Mouse (Mus musculus) stomach, embryonic 16.5 days (tissue): ENCODE data around the gene Ptger1. TPM values are rescaled to one million over a fixed set of nuclear protein-coding genes. Genes with fewer than 3 reads are reported as not detected.
A peak's percentile ranks its signal among the peaks of the same experiment; 100 is the strongest.

Experiments used
- ATAC-seq: fragments of 200-750 bp; cut with Nextera tagmentation; 2 replicates; pipeline ENCODE4 v1.8.0; 2017; ENCODE audit warnings: moderate number of reproducible peaks, moderate TSS enrichment; ENCODE audit not compliant: insufficient read depth, low FRiP score
- H3K27ac ChIP-seq: fragments of 300-500 bp; sonication (generic); 2 replicates; pipeline ENCODE4 v1.5.1; 2014; ENCODE audit warnings: low read length
- H3K27me3 ChIP-seq: fragments of 300-500 bp; sonication (generic); 2 replicates; pipeline ENCODE4 v1.6.1; 2014; ENCODE audit warnings: low read length, control low read depth, mixed read lengths; ENCODE audit not compliant: control insufficient read depth, insufficient read depth
- H3K36me3 ChIP-seq: fragments of 300-500 bp; sonication (generic); 2 replicates; pipeline ENCODE4 v1.6.1; 2014; ENCODE audit warnings: low read length; ENCODE audit not compliant: control insufficient read depth, insufficient read depth
- H3K4me1 ChIP-seq: fragments of 300-500 bp; sonication (generic); 2 replicates; pipeline ENCODE4 v1.6.1; 2014; ENCODE audit warnings: low read length, control low read depth, mixed read lengths; ENCODE audit not compliant: control insufficient read depth, insufficient read depth
- H3K4me2 ChIP-seq: fragments of 300-500 bp; sonication (generic); 2 replicates; pipeline ENCODE4 v1.6.1; 2014; ENCODE audit warnings: low read depth, low read length, mixed read lengths
- H3K4me3 ChIP-seq: fragments of 300-500 bp; sonication (generic); replicated peaks from 2 replicates; pipeline ENCODE4 v1.5.1; 2014; ENCODE audit warnings: mild to moderate bottlenecking, low read length
- H3K9ac ChIP-seq: fragments of 300-500 bp; sonication (generic); 2 replicates; pipeline ENCODE4 v1.6.1; 2014; ENCODE audit warnings: low read length
- H3K9me3 ChIP-seq: fragments of 300-500 bp; sonication (generic); replicated peaks from 2 replicates; pipeline ENCODE4 v1.6.1; 2016; ENCODE audit warnings: low read length, control low read depth; ENCODE audit not compliant: control insufficient read depth
- WGBS: fragments of 180-500 bp; shearing (Covaris S2); extraction: QIAGEN DNeasy Blood & Tissue Kit; methylation state at CpG from one replicate; pipeline ENCODE4 v1.1.7; 2014; 5-methylcytosine and 5-hydroxymethylcytosine counted together
- polyA plus RNA-seq: library from polyadenylated mRNA; unstranded; fragments of >200 nt; fragmentation: Nextera tagmentation; extraction: Ambion mirVana; gene quantifications from 2 replicates; pipeline ENCODE4 v1.2.1, GENCODE M21; 2015

The Ptger1 gene
- polyA plus RNA-seq, 1 experiment from 2014 or later: 5.7 TPM

DNA sequence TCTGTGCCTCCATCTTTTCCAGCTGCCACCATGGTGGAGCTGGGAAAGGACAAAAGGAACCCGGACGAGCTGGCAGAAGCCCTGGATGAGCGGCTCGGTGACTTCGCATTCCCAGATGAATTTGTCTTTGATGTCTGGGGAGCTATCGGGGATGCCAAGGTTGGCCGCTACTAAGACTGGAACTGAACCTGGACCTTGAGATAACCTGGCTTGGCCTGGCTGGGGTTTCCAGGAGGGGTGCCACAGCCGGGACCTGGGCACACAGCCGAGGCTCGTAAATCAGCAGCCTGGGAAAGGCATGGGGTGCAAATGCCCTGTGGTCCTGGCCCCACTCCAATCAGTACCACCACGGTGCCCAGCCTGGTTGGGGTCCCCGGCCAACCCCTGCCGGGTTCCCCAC lies 2.4 kb upstream of the Ptger1 start:
- Histone ChIP-seq H3K27me3 (no peaks in the 10 kb centered on the region), H3K4me2 (no peak overlapping the region), H3K27ac (peak overlapping the region; percentile 91), H3K4me1 (peaks cover 81% of the 10 kb centered on the region), H3K4me3 (no peak overlapping the region), H3K36me3 (peaks cover 11% of the 10 kb centered on the region; the same call in 1 of the 2 replicates), H3K9ac (no peak overlapping the region), H3K9me3 (no peaks in the 10 kb centered on the region)
- 86% methylated on average over 13 of the region's 13 CpGs for WGBS
- ATAC-seq: no peak

DNA sequence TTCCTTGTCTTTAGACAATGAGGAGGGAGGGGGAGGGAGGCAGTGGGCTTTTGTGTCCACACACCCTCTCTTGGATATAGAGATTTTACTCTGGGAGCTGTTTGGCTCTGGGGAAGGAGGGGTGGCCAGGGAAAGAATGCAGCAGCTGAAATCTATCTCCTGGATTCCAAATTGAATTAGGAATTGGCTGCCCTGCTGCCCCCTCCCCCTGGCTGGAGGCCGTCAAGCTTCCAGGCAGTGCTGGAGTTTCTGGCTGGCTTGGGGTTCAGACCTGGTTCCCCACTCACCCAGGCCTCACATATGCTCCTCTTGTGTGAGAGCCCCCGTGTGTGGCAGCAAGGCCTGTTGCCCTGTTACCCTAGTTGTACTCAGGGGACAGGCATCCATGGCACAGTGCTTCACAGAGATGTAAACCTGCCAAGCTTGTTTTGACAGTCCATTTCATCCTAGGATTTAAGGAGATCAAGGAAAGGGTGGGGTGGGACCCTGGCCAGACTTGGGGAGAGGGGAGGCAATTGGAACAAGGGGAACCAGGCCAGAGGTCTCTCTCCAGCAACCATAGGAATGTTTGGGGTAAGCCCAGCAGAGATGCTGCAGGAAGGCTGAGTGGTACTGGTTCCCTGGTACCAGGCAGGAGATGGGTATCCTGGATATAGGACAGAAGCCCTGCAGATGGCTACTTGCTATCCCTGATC lies 1.4 kb upstream of the Ptger1 start:
- H3K9ac ChIP-seq: peak overlapping the region; percentile 50
- H3K27me3 ChIP-seq: no peaks in the 10 kb centered on the region
- H3K9me3 ChIP-seq: no peaks in the 10 kb centered on the region
- 16% methylated on average over 2 of the region's 2 CpGs for WGBS
- no peak for ATAC-seq
- peak overlapping the region; percentile 91 for H3K27ac ChIP-seq
- H3K36me3 ChIP-seq: peaks cover 15% of the 10 kb centered on the region; the same call in 1 of the 2 replicates
- H3K4me3 ChIP-seq: no peak overlapping the region
- H3K4me2 ChIP-seq: no peak overlapping the region
- H3K4me1 ChIP-seq: peaks cover 77% of the 10 kb centered on the region

DNA sequence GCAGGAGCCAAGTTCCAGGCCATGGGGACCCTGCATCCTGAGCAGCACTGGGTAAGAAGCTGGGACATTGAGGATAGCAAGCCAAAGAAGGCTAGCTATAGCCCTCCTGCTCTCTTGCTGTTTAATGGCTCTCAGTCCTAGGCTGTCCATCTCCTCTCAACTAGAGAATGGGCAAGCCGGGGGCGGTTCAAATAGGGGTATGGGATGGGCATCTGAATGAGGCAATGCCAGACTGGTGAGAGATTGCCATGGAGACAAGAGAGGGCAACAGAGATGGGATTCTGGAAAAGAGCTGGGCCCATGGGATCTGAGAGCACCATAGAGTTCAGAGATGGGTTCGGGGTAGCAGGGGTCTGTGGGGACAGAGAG lies 372 bp downstream of the Ptger1 start:
- Histone ChIP-seq H3K27ac (peak overlapping the region; percentile 91), H3K4me3 (peak overlapping the region; percentile 20), H3K27me3 (no peaks in the 10 kb centered on the region), H3K9ac (peak overlapping the region; percentile 52), H3K36me3 (peaks cover 15% of the 10 kb centered on the region; the same call in 1 of the 2 replicates), H3K4me2 (peak overlapping the region; percentile 61), H3K4me1 (peaks cover 60% of the 10 kb centered on the region), H3K9me3 (no peaks in the 10 kb centered on the region)
- WGBS: 84% methylated on average over 3 of the region's 3 CpGs
- no peak for ATAC-seq

DNA sequence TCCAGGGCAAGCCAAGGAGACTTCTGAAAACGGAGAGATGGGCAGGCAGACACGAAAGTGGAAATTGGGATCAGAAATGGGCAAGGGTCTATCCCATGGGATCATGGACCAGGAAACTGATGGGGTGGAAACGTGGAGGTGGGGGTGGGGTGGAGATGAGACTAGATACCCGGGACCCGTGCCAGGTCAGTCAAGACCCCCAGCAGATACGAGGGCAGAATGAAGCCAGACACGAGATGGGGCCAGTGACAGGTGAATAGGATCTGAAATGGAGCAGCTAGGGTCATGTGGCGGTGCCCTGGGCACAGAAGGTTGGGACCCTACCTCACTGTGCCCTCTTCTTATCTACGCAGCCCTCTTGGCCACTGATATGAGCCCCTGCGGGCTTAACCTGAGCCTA lies 1.0 kb downstream of the Ptger1 start:
- peak overlapping the region; percentile 61 for H3K4me2 ChIP-seq
- H3K27me3 ChIP-seq: no peaks in the 10 kb centered on the region
- no peaks in the 10 kb centered on the region for H3K9me3 ChIP-seq
- peak overlapping the region; percentile 67; the same call in 1 of the 2 replicates for H3K9ac ChIP-seq
- peaks cover 55% of the 10 kb centered on the region for H3K4me1 ChIP-seq
- H3K27ac ChIP-seq: no peak overlapping the region
- no peak for ATAC-seq
- WGBS: 76% methylated on average over 10 of the region's 10 CpGs
- H3K4me3 ChIP-seq: peak overlapping the region; percentile 20
- peaks cover 15% of the 10 kb centered on the region; the same call in 1 of the 2 replicates for H3K36me3 ChIP-seq

DNA sequence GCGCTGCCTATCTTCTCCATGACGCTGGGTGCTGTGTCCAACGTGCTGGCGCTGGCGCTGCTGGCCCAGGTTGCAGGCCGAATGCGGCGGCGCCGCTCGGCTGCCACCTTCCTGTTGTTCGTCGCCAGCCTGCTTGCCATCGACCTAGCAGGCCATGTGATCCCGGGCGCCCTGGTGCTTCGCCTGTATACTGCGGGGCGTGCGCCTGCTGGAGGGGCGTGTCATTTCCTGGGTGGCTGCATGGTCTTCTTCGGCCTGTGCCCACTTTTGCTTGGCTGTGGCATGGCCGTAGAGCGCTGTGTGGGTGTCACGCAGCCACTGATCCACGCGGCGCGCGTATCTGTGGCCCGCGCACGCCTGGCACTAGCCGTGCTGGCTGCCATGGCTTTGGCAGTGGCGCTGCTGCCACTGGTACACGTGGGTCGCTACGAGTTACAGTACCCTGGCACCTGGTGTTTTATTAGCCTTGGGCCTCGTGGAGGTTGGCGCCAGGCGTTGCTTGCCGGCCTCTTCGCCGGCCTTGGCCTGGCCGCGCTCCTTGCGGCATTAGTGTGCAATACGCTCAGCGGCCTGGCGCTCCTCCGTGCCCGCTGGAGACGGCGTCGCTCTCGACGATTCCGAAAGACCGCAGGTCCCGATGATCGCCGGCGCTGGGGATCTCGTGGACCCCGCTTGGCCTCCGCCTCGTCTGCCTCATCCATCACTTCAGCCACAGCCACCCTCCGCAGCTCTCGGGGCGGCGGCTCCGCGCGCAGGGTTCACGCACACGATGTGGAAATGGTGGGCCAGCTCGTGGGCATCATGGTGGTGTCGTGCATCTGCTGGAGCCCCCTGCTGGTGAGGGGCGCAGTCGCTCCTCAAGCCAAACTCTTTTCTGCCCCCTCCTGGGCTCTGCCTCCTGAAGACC lies 1.8 kb downstream of the Ptger1 start:
- H3K4me1 ChIP-seq: peaks cover 48% of the 10 kb centered on the region
- H3K9me3 ChIP-seq: no peaks in the 10 kb centered on the region
- no peaks in the 10 kb centered on the region for H3K27me3 ChIP-seq
- no peak for ATAC-seq
- peak overlapping the region; percentile 41 for H3K4me3 ChIP-seq
- H3K27ac ChIP-seq: peak overlapping the region; percentile 34; the same call in 1 of the 2 replicates
- peak overlapping the region; percentile 61 for H3K4me2 ChIP-seq
- peak overlapping the region; percentile 67 for H3K9ac ChIP-seq
- peaks cover 15% of the 10 kb centered on the region; the same call in 1 of the 2 replicates for H3K36me3 ChIP-seq
- 23% methylated on average over 80 of the region's 80 CpGs for WGBS

DNA sequence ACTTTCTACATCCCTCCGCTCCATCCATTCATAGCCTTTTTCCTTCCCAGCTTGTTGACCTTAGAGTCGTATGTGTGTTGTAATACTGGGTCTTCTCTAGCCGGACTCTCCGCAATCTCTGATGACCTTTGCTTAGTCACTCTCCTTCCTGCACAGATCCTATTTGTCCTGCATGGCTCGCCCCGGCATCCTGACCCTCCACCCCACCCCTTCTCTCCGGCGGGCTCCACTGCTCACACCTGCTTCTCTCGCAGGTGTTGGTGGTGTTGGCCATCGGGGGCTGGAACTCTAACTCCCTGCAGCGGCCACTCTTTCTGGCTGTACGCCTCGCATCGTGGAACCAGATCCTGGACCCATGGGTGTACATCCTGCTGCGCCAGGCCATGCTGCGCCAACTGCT lies 2.5 kb downstream of the Ptger1 start:
- Histone ChIP-seq H3K27me3 (no peaks in the 10 kb centered on the region), H3K4me2 (peak overlapping the region; percentile 61; the same call in 1 of the 2 replicates), H3K36me3 (peaks cover 8% of the 10 kb centered on the region; the same call in 1 of the 2 replicates), H3K9ac (no peak overlapping the region; the same call in 1 of the 2 replicates), H3K4me1 (peaks cover 47% of the 10 kb centered on the region), H3K27ac (no peak overlapping the region), H3K9me3 (no peaks in the 10 kb centered on the region), H3K4me3 (no peak overlapping the region)
- 75% methylated on average over 16 of the region's 16 CpGs for WGBS
- no peak for ATAC-seq

DNA sequence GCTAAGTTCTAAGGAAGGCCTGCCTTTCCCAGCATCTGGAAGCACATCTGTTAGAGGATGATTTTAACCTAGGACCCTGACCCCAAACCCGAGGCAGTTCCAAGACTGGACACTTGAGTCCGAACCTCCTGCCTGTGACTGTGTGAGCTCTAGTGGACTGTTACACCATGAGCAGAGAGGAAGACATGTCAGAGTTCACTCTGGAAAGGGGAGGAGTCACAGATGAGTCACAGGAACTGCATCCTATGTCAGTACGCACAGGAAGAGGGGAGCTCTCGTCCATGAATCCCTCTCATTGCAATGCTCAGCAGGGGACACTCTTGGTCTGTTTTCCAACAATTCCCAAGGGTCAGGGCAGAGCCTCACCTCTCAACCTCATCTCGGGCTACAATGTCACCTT lies 6.5 kb downstream of the Ptger1 start:
- H3K4me3 ChIP-seq: no peak overlapping the region
- no peak overlapping the region for H3K4me2 ChIP-seq
- peaks cover 10% of the 10 kb centered on the region for H3K4me1 ChIP-seq
- WGBS: 63% methylated on average over 5 of the region's 5 CpGs
- H3K27ac ChIP-seq: no peak overlapping the region
- H3K9ac ChIP-seq: no peak overlapping the region
- H3K9me3 ChIP-seq: no peaks in the 10 kb centered on the region
- H3K27me3 ChIP-seq: no peaks in the 10 kb centered on the region
- H3K36me3 ChIP-seq: peaks cover 7% of the 10 kb centered on the region; the same call in 1 of the 2 replicates
- ATAC-seq: no peak

DNA sequence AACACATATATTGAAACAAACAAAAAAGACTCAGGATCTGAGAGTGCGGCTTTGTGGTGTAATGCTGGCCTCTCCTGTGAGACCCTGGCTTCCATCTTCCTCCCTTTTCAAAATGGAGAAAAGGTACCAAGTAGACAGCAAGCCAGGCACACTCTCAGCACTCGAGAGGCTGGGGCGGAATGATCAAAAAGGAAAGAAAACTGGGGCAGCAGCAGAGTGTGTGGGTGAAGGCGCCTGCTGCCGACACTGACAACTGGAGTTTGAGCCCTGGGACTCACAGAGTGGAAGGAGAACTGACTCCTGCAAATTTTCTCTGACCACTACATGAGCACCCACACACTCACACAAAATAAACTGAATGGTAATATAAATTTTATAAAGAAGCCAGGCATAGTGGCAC lies 8.0 kb downstream of the Ptger1 start:
- Histone ChIP-seq H3K9ac (no peak overlapping the region), H3K4me1 (no peaks in the 10 kb centered on the region), H3K27ac (no peak overlapping the region), H3K4me3 (no peak overlapping the region), H3K4me2 (no peak overlapping the region), H3K9me3 (no peaks in the 10 kb centered on the region), H3K36me3 (peaks cover 14% of the 10 kb centered on the region), H3K27me3 (no peaks in the 10 kb centered on the region)
- ATAC-seq: no peak
- 87% methylated on average over 5 of the region's 5 CpGs for WGBS

DNA sequence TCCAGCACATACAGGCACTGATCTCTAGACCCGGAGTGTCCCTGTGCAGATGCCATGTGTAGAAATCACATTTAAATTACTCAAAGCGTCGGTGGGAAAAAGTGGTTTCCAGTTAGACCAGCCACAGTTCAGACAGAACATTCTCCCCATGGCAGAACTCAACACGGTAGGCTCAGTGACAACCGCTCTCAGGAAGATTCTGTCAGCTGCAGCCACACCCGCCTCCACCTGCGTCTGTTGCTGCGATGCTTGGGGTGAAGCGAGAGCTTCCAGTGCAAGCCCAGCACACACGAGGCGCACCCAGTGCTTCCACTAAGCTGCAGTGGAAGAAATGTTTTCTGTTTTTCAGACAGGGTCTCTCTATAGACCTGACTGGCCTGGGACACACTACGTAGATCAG lies 13.4 kb downstream of the Ptger1 start:
- no peak overlapping the region for H3K9ac ChIP-seq
- H3K4me2 ChIP-seq: no peak overlapping the region
- H3K27me3 ChIP-seq: no peaks in the 10 kb centered on the region
- ATAC-seq: no peak
- H3K4me3 ChIP-seq: no peak overlapping the region
- H3K27ac ChIP-seq: no peak overlapping the region
- H3K36me3 ChIP-seq: peaks cover 33% of the 10 kb centered on the region
- H3K4me1 ChIP-seq: 0 out of 2 replicates have a peak, but pooled peaks cover 7% of the 10 kb centered on the region
- no peaks in the 10 kb centered on the region for H3K9me3 ChIP-seq
- WGBS: 91% methylated on average over 12 of the region's 12 CpGs
